Mouse (Mus musculus) thymus, postnatal 10 days (tissue): ENCODE results near the gene Hyal2.

Source experiments
- DNase-seq, 2 experiments: peaks; one replicate each; pipeline ENCODE4 v3.0.0; 2021; ENCODE audit warnings: low spot score in 2 of 2

Gene Hyal2

GRCm38 (mm10) chr9:107587833-107588639 is 20.3 kb downstream of the Hyal2 start:
- no peak for DNase-seq

GRCm38 (mm10) chr9:107590058-107590772 is 22.5 kb downstream of the Hyal2 start:
- DNase-seq, result no peak

GRCm38 (mm10) chr9:107590773-107591060 is 23.0 kb downstream of the Hyal2 start:
- DNase-seq, result no peak

- no peak for DNase-seq
Measured at GRCm38 (mm10) chr9:107593101-107593976, 25.6 kb downstream of the Hyal2 start.

- DNase-seq, result no peak
Measured at GRCm38 (mm10) chr9:107594281-107595062, 26.7 kb downstream of the Hyal2 start.

- no peak for DNase-seq
Measured at GRCm38 (mm10) chr9:107596619-107597569, 29.1 kb downstream of the Hyal2 start.

- DNase-seq, result no peak
Measured at GRCm38 (mm10) chr9:107598385-107598784, 30.6 kb downstream of the Hyal2 start.

- DNase-seq, result no peak
Measured at GRCm38 (mm10) chr9:107599433-107599832, 31.7 kb downstream of the Hyal2 start.

- no peak for DNase-seq
Measured at GRCm38 (mm10) chr9:107599842-107600241, 32.1 kb downstream of the Hyal2 start.

- DNase-seq, result peak in 1 of 2 experiments; percentile 35
Measured at GRCm38 (mm10) chr9:107600745-107601144, 33.0 kb downstream of the Hyal2 start.

- no peak for DNase-seq
Measured at GRCm38 (mm10) chr9:107601275-107601674, 33.5 kb downstream of the Hyal2 start.

- DNase-seq, result peak; percentile 80 to 96
Measured at GRCm38 (mm10) chr9:107602068-107602648, 34.4 kb downstream of the Hyal2 start.

- DNase-seq, result no peak
Measured at GRCm38 (mm10) chr9:107603251-107603650, 35.5 kb downstream of the Hyal2 start.

GRCm38 (mm10) chr9:107605041-107605661 is 37.4 kb downstream of the Hyal2 start:
- no peak for DNase-seq

GRCm38 (mm10) chr9:107606591-107606990 is 38.8 kb downstream of the Hyal2 start:
- no peak for DNase-seq

GRCm38 (mm10) chr9:107607036-107607435 is 39.3 kb downstream of the Hyal2 start:
- no peak for DNase-seq

GRCm38 (mm10) chr9:107607653-107608245 is 40.0 kb downstream of the Hyal2 start:
- DNase-seq, result no peak

- no peak for DNase-seq
Measured at GRCm38 (mm10) chr9:107608741-107609432, 41.1 kb downstream of the Hyal2 start, which contains the start of gene Sema3b. Gene Sema3b, minus strand, starts transcription at chr9:107609229.
